Mouse (Mus musculus) thymus, postnatal 4 days (tissue): ENCODE measurements around the gene Fyn.

Experiments
- DNase-seq: peaks from one replicate; pipeline ENCODE4 v3.0.0; 2021

Fyn gene

GRCm38 (mm10) chr10:39547369-39548074 is 178.9 kb downstream of the Fyn start:
- DNase-seq, result no peak

GRCm38 (mm10) chr10:39550791-39551190 is 182.1 kb downstream of the Fyn start:
- no peak for DNase-seq

DNA sequence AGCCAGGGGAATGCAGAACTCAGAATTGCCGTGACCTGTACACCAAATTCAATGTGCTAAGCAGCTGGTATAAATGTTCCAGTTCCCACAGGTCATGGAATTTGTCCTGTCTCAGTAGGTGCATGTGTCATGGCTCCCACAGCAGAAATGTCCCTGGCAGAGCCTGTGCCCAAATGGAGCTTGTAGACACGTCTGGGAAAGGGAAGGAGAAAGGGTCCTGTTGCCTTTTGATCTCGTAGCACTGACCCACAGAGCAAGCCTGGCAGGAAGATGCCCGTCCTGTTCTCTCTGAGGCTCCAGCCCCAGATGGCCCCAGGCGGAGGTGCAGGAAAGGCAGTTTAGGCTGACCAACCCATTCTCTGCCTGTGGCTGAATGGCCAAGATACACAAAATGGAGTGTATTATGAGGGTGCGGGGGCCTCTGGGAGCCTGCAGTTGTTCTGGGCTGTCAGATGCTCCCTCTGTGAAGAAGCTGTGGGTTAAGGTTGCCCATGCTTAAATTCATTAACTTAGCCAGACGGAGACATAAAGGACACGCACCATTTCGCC is 183.1 kb downstream of the Fyn start:
- no peak for DNase-seq

GRCm38 (mm10) chr10:39552351-39552814 is 183.7 kb downstream of the Fyn start:
- DNase-seq, result no peak

- DNase-seq, result no peak
Observed at GRCm38 (mm10) chr10:39552903-39553302, 184.2 kb downstream of the Fyn start.

DNA sequence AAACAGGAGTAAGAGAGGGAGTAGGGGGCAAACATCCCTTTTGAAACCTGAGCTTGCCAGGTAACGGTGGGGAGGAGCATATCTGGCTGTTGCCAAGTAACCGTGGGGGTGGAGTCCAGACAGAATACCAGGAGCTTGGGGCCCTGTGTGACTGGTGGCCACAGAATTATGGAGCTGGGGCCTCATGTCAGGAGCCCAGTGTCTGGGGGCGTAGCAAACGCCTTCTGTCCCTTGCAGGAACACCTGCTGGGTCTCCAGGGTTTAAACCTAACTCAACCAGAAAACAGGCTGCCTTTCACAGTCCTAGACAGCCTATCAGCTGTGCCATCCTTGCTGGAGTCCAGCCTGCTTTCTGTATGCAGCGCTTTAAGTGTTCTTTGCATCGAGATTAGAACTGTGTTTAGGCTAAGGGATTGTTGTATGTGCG is 186.6 kb downstream of the Fyn start:
- DNase-seq, result no peak

DNA sequence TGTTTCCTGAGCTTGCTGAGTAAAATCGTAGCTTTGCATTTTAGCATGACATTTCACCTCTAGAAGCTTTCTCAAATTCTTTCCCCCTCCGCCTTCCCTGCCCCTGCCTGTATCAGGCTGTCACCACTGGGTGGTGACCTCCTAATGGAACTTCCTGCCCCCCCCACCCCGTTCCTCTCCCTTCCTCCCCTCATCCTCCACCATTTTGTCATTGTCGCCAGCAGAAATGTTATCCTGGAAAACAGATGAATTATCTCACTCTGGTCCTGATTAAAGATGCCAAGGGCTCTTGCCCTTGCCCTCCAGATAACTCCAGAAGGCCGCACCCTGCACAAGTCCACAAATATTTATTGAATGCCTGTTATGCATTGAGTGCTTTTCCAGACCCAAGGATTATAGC is 187.1 kb downstream of the Fyn start:
- DNase-seq, result no peak

DNA sequence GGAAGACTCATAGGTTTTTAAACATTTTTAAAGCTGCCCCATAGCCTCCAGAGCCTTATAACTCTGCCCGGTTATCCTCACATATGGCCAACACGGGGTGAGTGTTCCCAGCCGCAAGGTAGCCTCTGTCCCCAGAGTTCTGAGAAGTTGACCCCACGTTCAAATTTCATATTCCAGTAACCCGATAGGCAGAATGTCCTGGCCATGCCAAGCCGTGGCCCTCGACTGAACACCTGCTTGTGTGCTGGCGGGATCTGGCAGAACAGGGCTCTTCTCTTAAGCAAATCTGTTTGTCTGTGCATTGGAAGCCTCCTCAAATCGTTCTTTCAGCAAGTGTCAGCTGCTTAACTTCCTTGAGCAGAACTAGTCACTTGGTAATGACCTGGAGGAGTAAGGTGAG is 188.7 kb downstream of the Fyn start:
- no peak for DNase-seq

DNA sequence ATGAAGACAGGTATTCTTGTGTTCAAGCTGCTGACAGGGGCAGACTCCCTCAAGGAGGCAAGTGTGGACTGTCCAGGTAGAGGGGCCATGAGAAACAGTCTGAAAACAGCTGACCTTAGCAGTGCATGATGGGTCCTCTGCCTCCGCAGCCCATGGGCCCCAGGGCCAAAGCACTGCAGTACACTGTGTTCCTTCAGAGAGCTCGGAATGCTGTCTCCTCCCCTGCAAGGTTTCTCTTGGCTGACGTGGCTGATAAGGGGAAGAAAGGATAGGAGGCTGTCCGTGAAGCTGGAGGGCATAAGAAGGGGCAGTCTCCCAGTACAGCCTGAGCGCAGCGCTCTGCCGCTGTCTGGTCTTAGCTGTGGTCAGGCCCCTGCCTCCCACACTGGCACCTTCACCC is 189.2 kb downstream of the Fyn start:
- DNase-seq, result no peak

- DNase-seq, result no peak
Observed at GRCm38 (mm10) chr10:39558492-39559005, 189.9 kb downstream of the Fyn start.

GRCm38 (mm10) chr10:39559321-39559720 is 190.7 kb downstream of the Fyn start:
- DNase-seq, result no peak

DNA sequence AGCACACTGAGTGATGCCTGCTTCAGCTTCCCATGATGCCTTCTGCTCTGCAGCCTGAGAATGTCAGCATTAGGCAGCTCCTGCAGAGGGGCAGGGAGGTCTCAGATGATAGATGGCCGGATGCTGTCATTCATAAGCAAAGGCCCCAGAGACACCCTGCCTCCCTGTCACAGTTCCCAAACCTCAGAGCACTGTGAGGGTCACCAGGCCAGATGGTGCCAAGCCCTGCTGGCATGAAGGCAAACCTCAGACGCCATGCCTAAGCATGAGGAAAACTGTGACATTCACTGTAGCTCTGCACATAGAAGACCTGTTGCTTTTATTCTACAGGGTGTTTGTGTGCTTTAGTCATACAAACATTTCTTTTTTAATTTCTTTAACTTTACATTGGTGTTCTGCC is 193.7 kb downstream of the Fyn start:
- DNase-seq, result no peak

- no peak for DNase-seq
Observed at GRCm38 (mm10) chr10:39563552-39564223, 195.0 kb downstream of the Fyn start.

GRCm38 (mm10) chr10:39566901-39567300 is 198.2 kb downstream of the Fyn start:
- DNase-seq, result no peak

DNA sequence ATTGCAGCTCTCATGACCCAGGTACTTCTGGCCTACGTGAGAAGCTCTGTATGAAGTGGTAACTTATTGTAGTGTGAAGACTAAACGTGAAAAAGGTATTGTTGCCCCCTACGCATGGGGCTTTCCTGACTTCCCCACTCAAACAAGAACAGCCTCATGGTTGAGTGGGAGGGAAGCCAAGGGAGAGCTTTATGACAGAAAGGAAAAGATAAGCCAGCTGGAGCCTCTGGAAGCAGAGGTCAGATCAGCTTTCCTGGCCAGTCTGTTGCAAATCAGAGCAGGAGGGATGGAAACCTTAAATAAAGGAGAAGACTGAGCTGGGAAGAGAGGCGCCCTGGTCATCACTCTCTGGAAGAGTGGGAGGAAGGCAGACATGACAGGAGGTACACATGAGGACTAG is 200.3 kb downstream of the Fyn start:
- no peak for DNase-seq

DNA sequence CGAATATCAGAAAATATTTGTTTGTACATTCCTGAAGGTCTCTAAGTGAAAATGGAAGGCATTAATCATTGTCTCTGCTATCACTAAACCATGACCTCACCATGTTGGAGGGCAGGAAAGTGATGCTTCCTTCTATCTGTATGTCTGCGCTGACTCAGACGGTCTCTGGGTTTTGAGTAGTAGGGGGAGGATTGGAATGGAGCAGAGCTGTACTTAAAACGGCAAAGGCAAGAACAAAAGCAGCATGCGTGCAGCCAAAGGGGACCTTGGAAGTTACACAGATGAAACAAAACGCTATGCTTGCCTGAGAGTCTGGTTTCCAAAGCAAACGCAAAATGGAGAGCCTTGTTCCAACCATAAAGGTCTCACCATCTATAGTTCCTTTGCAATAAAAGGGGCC is 202.4 kb downstream of the Fyn start:
- no peak for DNase-seq

GRCm38 (mm10) chr10:39572050-39572671 is 203.5 kb downstream of the Fyn start:
- DNase-seq, result no peak

GRCm38 (mm10) chr10:39572672-39573051 is 204.0 kb downstream of the Fyn start:
- DNase-seq, result peak; percentile 61

DNA sequence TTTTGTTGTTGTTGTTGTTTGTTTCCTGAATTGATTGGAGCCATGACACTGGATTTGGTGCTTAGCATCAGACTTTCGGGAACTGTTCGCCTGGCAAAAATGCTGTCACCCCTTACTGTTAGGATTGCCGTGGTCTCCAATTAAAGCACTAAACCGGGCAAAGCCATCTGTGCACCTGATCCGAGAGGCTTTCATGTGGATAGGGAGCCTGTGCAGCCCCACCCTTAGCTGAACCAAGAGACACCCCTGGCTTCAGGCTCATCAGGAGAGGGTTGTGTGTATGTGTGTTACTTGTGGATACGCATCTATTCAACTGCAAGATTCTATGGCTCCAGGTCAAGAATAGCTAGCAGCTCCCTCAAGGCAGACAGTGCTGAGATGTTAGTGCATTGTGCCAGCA is 207.8 kb downstream of the Fyn start:
- no peak for DNase-seq

- DNase-seq, result no peak
Observed at GRCm38 (mm10) chr10:39580477-39580876, 211.8 kb downstream of the Fyn start.

DNA sequence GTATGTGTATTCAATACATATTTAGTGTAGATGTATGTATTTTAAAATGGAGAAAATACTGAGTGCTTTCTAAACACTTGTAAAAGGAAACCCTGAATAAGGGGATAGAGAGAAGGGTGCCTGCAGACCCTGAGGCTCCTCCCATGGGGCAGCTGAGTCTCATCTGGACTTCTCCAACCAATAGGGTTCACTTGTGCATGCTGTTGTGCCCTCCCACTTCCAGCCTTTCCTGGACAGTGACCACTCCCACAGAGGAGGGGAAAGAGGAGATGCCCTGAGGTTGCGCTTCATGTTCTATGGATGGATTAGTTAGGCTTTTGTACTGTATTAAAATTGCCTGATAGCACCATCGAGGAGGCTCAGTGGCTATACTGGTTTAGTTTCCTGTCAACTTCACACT is 213.7 kb downstream of the Fyn start:
- no peak for DNase-seq

- DNase-seq, result no peak
Observed at GRCm38 (mm10) chr10:39583718-39584117, 215.1 kb downstream of the Fyn start.

- DNase-seq, result no peak
Observed at GRCm38 (mm10) chr10:39587290-39587925, 218.8 kb downstream of the Fyn start.
